Mouse (Mus musculus) embryonic facial prominence, embryonic 14.5 days (tissue): ENCODE data around the gene Rc3h2. TPM values are rescaled to one million over a fixed set of nuclear protein-coding genes. Genes with fewer than 3 reads are reported as not detected.
A peak's percentile ranks its signal among the peaks of the same experiment; 100 is the strongest.

Experiments
- ATAC-seq: fragments of 200-750 bp; cut with Nextera tagmentation; 2 replicates; pipeline ENCODE4 v1.8.0; 2017; ENCODE audit warnings: low read depth, moderate number of reproducible peaks, moderate TSS enrichment
- DNase-seq: peaks from one replicate; pipeline ENCODE4 v3.0.0-alpha.2; 2015; ENCODE audit warnings: low spot score
- H3K27ac ChIP-seq: fragments of 300-500 bp; sonication (generic); replicated peaks from 2 replicates; pipeline ENCODE4 v1.5.1; 2014; ENCODE audit warnings: low read depth, mild to moderate bottlenecking, low read length, moderate library complexity
- H3K27me3 ChIP-seq: fragments of 300-500 bp; sonication (generic); replicated peaks from 2 replicates; pipeline ENCODE4 v1.6.1; 2014; ENCODE audit warnings: low read length; ENCODE audit not compliant: control insufficient read depth, insufficient read depth
- H3K36me3 ChIP-seq: fragments of 300-500 bp; sonication (generic); 2 replicates; pipeline ENCODE4 v1.6.1; 2014; ENCODE audit warnings: low read length, mixed read lengths; ENCODE audit not compliant: control insufficient read depth, insufficient read depth
- H3K4me1 ChIP-seq: fragments of 300-500 bp; sonication (generic); 2 replicates; pipeline ENCODE4 v1.6.1; 2014; ENCODE audit warnings: antibody characterized with exemption, low read length; ENCODE audit not compliant: control insufficient read depth, insufficient read depth
- H3K4me2 ChIP-seq: fragments of 300-500 bp; sonication (generic); 2 replicates; pipeline ENCODE4 v1.6.1; 2014; ENCODE audit warnings: low read depth, mild to moderate bottlenecking, low read length, moderate library complexity, mixed read lengths
- H3K4me3 ChIP-seq: fragments of 300-500 bp; sonication (generic); 2 replicates; pipeline ENCODE4 v1.5.1; 2014; ENCODE audit warnings: low read depth, mild to moderate bottlenecking, low read length
- H3K9ac ChIP-seq: fragments of 300-500 bp; sonication (generic); 2 replicates; pipeline ENCODE4 v1.6.1; 2014; ENCODE audit warnings: low read depth, mild to moderate bottlenecking, low read length, moderate library complexity, mixed read lengths
- H3K9me3 ChIP-seq: fragments of 300-500 bp; sonication (generic); 2 replicates; pipeline ENCODE4 v1.6.1; 2016; ENCODE audit warnings: low read length; ENCODE audit not compliant: control insufficient read depth
- WGBS: fragments of 180-500 bp; shearing (Covaris S2); extraction: QIAGEN DNeasy Blood & Tissue Kit; methylation state at CpG from one replicate; pipeline ENCODE4 v1.1.7; 2014; 5-methylcytosine and 5-hydroxymethylcytosine counted together
- polyA plus RNA-seq: library from polyadenylated mRNA; unstranded; fragments of >200 nt; fragmentation: Nextera tagmentation; extraction: Ambion mirVana; gene quantifications from 2 replicates; pipeline ENCODE4 v1.2.1, GENCODE M21; 2014

Gene Rc3h2
- polyA plus RNA-seq, 1 experiment from 2014 or later: 15.6 TPM

DNA sequence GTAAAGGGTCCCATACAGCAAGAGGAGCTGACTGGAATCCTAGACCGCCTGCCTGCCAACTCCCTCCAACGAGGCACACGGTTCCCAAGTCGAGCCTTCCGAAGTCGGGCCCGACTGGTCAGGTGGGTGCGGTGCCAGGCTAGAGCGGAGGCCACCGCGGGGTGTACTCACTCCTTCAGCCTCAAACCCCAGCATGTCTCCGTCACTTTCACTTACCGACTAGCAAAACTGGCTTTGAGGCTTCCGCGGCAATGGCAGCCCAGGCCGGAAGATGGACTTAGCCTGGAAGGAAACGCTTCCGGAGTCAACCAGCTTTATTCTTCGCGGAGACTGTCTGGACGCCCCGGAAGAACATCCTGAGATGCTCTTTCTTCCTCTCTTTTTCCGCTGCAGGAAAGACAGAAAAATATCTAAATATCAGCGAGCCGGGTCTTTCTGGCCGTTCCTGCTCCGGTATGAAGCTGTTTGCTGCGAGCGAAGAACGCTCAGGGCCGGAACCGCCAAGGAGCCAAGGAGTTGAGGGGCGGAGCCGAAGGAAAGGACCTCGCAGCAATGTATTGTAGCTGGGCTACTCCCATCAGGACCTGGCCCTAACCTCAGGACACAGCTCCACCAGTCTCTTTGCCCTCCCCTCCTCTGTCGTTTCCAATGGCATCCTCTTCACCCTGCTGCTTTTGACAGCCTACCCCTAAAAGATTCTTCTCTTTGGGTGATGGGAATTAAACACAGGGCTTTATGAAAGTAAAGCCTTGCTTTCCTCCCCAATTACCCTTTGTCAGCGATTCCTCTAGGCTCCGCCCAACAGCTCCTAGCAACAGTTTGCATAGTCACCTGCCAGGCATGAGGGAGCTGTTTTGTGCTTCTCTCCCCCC is 8.1 kb upstream of the Rc3h2 start:
- peak overlapping the region; percentile 88 for H3K4me3 ChIP-seq
- WGBS: 0% methylated on average over 38 of the region's 38 CpGs
- ATAC-seq (peak; percentile 95), DNase-seq (peak; percentile 97)
- no peaks in the 10 kb centered on the region for H3K9me3 ChIP-seq
- H3K27me3 ChIP-seq: no peaks in the 10 kb centered on the region
- peak overlapping the region; percentile 88 for H3K4me2 ChIP-seq
- peak overlapping the region; percentile 96 for H3K27ac ChIP-seq
- peak overlapping the region; percentile 86 for H3K9ac ChIP-seq
- peaks cover 9% of the 10 kb centered on the region for H3K4me1 ChIP-seq
- H3K36me3 ChIP-seq: peaks cover 36% of the 10 kb centered on the region

GRCm38 (mm10) chr2:37423671-37424070 is 968 bp upstream of the Rc3h2 start:
- Histone ChIP-seq H3K4me3 (no peak overlapping the region), H3K36me3 (peaks cover 15% of the 10 kb centered on the region), H3K9me3 (no peaks in the 10 kb centered on the region), H3K27me3 (no peaks in the 10 kb centered on the region), H3K4me1 (0 out of 2 replicates have a peak, but pooled peaks cover 10% of the 10 kb centered on the region), H3K27ac (no peak overlapping the region), H3K9ac (no peak overlapping the region), H3K4me2 (no peak overlapping the region)
- DNase-seq (no peak), ATAC-seq (no peak)
- WGBS: 58% methylated on average over 3 of the region's 3 CpGs

DNA sequence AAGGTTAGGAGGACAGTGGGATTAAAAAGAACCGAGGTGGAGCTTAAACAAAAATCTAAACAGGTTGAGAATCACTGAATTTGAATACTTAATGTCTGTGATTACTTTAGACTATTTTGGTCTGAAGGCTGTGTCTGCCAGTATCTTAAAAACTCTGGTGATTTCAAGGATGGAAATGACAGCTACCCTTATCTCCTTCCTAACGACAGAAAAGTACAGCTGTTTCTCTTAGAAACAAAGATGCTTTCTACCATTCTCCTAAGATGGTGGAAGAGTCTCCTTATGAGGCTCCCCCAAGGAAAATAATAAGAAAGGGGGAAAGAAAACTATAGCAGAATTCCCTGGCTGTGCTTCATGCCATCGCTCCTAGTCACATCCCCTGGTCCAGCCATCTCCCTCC is 800 bp downstream of the Rc3h2 start:
- Histone ChIP-seq H3K9me3 (no peaks in the 10 kb centered on the region), H3K4me3 (peak overlapping the region; percentile 92), H3K9ac (peak overlapping the region; percentile 97), H3K36me3 (peaks cover 4% of the 10 kb centered on the region; the same call in 1 of the 2 replicates), H3K4me1 (0 out of 2 replicates have a peak, but pooled peaks cover 10% of the 10 kb centered on the region), H3K4me2 (peak overlapping the region; percentile 77), H3K27ac (peak overlapping the region; percentile 95), H3K27me3 (no peaks in the 10 kb centered on the region)
- DNase-seq: no peak
- WGBS: 4% methylated on average over 3 of the region's 3 CpGs
- ATAC-seq: no peak

DNA sequence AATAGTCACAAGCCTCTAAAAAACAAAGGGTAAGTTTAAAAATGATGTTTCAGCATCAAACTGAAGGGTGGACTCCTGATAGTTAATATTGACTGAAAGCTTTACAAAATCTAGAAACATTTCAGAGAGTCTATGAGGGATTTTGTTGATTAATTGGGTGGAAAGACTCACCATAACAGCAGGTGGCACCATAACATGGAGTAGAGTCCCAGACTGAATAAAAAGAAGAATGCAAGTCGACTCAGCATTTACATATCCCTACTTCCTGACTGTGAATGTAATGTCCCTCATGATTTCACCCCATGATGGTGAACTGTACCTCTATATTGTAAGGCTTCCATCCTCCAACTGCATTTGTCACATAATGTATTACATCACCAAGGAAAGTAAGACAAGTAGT is 27.2 kb downstream of the Rc3h2 start:
- Histone ChIP-seq H3K4me1 (no peaks in the 10 kb centered on the region), H3K27ac (no peak overlapping the region), H3K4me3 (no peak overlapping the region), H3K9ac (no peak overlapping the region), H3K27me3 (no peaks in the 10 kb centered on the region), H3K9me3 (no peaks in the 10 kb centered on the region), H3K36me3 (peaks cover 57% of the 10 kb centered on the region), H3K4me2 (no peak overlapping the region)
- DNase-seq (peak; percentile 3), ATAC-seq (no peak)
- WGBS: 39% methylated on average over 1 of the region's 1 CpGs

- peaks cover 62% of the 10 kb centered on the region for H3K36me3 ChIP-seq
- 90% methylated on average over 9 of the region's 9 CpGs for WGBS
- ATAC-seq: no peak
Measured at GRCm38 (mm10) chr2:37382921-37383320, 39.8 kb downstream of the Rc3h2 start.

DNA sequence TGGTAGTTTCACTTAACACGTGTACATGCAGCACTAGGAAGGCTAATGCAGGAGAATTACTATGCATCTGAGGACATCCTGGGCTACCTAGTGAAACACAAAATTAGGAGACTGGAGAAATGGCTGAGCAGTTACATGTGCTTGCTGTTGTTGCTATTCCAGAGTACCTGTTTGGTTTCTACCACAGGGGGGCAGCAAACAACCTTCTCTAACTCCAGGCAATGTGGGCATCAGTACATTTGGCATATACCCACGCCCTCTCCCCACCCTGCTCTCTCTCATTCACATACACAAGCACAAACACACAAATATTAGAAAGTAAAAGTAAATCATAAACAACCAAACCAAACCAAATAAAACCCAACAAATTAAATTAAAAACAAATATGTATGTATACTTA is 42.5 kb downstream of the Rc3h2 start:
- Histone ChIP-seq H3K4me1 (no peaks in the 10 kb centered on the region), H3K4me2 (no peak overlapping the region), H3K9ac (no peak overlapping the region), H3K36me3 (peaks cover 72% of the 10 kb centered on the region), H3K9me3 (no peaks in the 10 kb centered on the region), H3K27me3 (no peaks in the 10 kb centered on the region), H3K27ac (no peak overlapping the region), H3K4me3 (no peak overlapping the region)
- WGBS: 72% methylated on average over 2 of the region's 2 CpGs
- DNase-seq: peak; percentile 54
- ATAC-seq: no peak

More at GRCm38 (mm10) chr2:37382921-37383320, 39.8 kb downstream of the Rc3h2 start:
- Histone ChIP-seq H3K4me1 (no peaks in the 10 kb centered on the region), H3K4me2 (no peak overlapping the region), H3K27me3 (no peaks in the 10 kb centered on the region), H3K9ac (no peak overlapping the region), H3K27ac (no peak overlapping the region), H3K4me3 (no peak overlapping the region), H3K9me3 (no peaks in the 10 kb centered on the region)
- no peak for DNase-seq

DNA sequence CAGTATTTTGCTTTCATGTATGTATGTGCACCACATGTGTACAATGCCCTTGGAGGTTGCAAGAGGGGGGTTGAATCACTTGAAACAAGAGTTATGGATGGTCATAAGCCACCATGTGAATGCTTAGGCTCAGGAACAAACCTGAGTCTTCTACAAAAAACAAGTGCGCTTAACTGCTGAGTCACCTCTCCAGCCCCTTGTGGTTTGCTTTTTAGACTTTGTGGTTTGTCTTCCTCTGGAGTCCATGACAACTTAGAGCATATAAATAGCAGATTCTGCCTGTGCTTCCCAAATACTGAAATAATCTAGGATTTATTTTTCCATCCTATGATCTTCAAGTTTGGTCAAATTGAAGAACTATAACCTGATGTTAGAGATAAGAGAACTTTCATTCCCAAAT is 46.7 kb downstream of the Rc3h2 start:
- Histone ChIP-seq H3K27ac (no peak overlapping the region), H3K9me3 (no peaks in the 10 kb centered on the region), H3K4me1 (no peaks in the 10 kb centered on the region), H3K36me3 (peaks cover 58% of the 10 kb centered on the region), H3K27me3 (no peaks in the 10 kb centered on the region), H3K4me2 (no peak overlapping the region), H3K4me3 (no peak overlapping the region), H3K9ac (no peak overlapping the region)
- ATAC-seq (no peak), DNase-seq (peak; percentile 14)
- 86% methylated on average over 1 of the region's 1 CpGs for whole genome bisulfite sequencing

GRCm38 (mm10) chr2:37370651-37371050 is 52.1 kb downstream of the Rc3h2 start:
- H3K27me3 ChIP-seq: no peaks in the 10 kb centered on the region

More at GRCm38 (mm10) chr2:37370651-37371050, 52.1 kb downstream of the Rc3h2 start:
- no peak overlapping the region for H3K4me2 ChIP-seq
- no peak overlapping the region for H3K27ac ChIP-seq
- H3K36me3 ChIP-seq: peaks cover 26% of the 10 kb centered on the region
- no peak overlapping the region for H3K9ac ChIP-seq
- WGBS: 63% methylated on average over 2 of the region's 2 CpGs
- no peak overlapping the region for H3K4me3 ChIP-seq
- no peaks in the 10 kb centered on the region for H3K9me3 ChIP-seq
- H3K4me1 ChIP-seq: no peaks in the 10 kb centered on the region
- no peak for ATAC-seq
- DNase-seq: peak; percentile 36
